Mouse (Mus musculus) limb, embryonic 14.5 days (tissue): ENCODE measurements at regions not wholly inside any gene's neighbourhood (a gene's known extent, or its start where the extent isn't known, plus 50 kb on each side); places are given as distances from the start of the nearest gene placed in this dataset.

Source experiments
- ATAC-seq: fragments of 200-750 bp; cut with Nextera tagmentation; 2 replicates; pipeline ENCODE4 v1.8.0; 2017; ENCODE audit warnings: low read depth, moderate number of reproducible peaks, moderate TSS enrichment; ENCODE audit not compliant: low FRiP score
- DNase-seq: peaks from one replicate; pipeline ENCODE4 v3.0.0-alpha.2; 2015; ENCODE audit warnings: low spot score
- H3K27ac ChIP-seq: fragments of 300-500 bp; sonication (generic); replicated peaks from 2 replicates; pipeline ENCODE4 v1.5.1; 2014; ENCODE audit warnings: low read depth, mild to moderate bottlenecking, low read length, moderate library complexity, mixed read lengths
- H3K27me3 ChIP-seq: fragments of 300-500 bp; sonication (generic); 2 replicates; pipeline ENCODE4 v1.6.1; 2014; ENCODE audit warnings: low read length, mixed read lengths; ENCODE audit not compliant: control insufficient read depth, insufficient read depth
- H3K36me3 ChIP-seq: fragments of 300-500 bp; sonication (generic); 2 replicates; pipeline ENCODE4 v1.6.1; 2014; ENCODE audit warnings: mild to moderate bottlenecking, low read length, moderate library complexity, mixed read lengths; ENCODE audit not compliant: control insufficient read depth, insufficient read depth
- H3K4me1 ChIP-seq: fragments of 300-500 bp; sonication (generic); 2 replicates; pipeline ENCODE4 v1.6.1; 2014; ENCODE audit warnings: antibody characterized with exemption, low read length, mixed read lengths; ENCODE audit not compliant: control insufficient read depth, insufficient read depth
- H3K4me2 ChIP-seq: fragments of 300-500 bp; sonication (generic); replicated peaks from 2 replicates; pipeline ENCODE4 v1.6.1; 2014; ENCODE audit warnings: low read depth, mild to moderate bottlenecking, low read length, moderate library complexity; ENCODE audit not compliant: severe bottlenecking
- H3K4me3 ChIP-seq: fragments of 300-500 bp; sonication (generic); replicated peaks from 2 replicates; pipeline ENCODE4 v1.5.1; 2014; ENCODE audit warnings: low read length
- H3K9ac ChIP-seq: fragments of 300-500 bp; sonication (generic); 2 replicates; pipeline ENCODE4 v1.6.1; 2014; ENCODE audit warnings: mild to moderate bottlenecking, low read depth, low read length, moderate library complexity; ENCODE audit not compliant: severe bottlenecking
- H3K9me3 ChIP-seq: fragments of 300-500 bp; sonication (generic); 2 replicates; pipeline ENCODE4 v1.6.1; 2016; ENCODE audit warnings: low read length; ENCODE audit not compliant: control insufficient read depth
- POLR2A ChIP-seq: fragments of 200-500 bp; IDR thresholded peaks from 2 replicates; pipeline ENCODE4 v1.8.0; 2012; ENCODE audit warnings: inconsistent platforms, mild to moderate bottlenecking, moderate library complexity, borderline replicate concordance; ENCODE audit not compliant: insufficient read depth, insufficient read length; ENCODE audit errors: extremely low read depth
- WGBS: fragments of 180-500 bp; shearing (Covaris S2); extraction: QIAGEN DNeasy Blood & Tissue Kit; methylation state at CpG from one replicate; pipeline ENCODE4 v1.1.7; 2014; 5-methylcytosine and 5-hydroxymethylcytosine counted together

DNA sequence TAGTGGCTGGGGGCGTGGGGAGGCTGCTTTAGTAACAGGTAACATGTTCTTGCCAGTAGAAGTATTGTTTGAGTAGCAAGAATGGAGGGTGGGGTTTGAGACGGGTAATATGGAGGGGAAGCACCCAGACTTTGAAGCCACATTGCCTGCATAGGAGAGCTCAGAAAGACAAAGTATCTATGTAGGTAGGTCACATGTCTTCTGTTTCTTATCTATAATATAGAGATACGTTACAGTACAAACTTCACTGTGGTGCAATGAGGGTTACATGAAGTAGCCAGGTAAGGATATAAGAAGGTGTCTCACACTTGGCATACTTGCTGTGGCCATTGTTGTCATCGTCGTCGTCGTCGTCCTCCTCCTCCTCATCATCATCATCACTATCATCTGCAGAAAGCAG, 77.6 kb upstream of the Slco3a1 start:
- 82% methylated on average over 8 of the region's 8 CpGs for whole genome bisulfite sequencing
- Histone ChIP-seq H3K9ac (no peak overlapping the region), H3K4me1 (no peaks in the 10 kb centered on the region), H3K27ac (no peak overlapping the region), H3K27me3 (no peaks in the 10 kb centered on the region), H3K4me2 (no peak overlapping the region), H3K4me3 (no peak overlapping the region), H3K9me3 (no peaks in the 10 kb centered on the region), H3K36me3 (no peaks in the 10 kb centered on the region)
- ATAC-seq: no peak
- no peak for TF ChIP-seq POLR2A
- no peak for DNase-seq

DNA sequence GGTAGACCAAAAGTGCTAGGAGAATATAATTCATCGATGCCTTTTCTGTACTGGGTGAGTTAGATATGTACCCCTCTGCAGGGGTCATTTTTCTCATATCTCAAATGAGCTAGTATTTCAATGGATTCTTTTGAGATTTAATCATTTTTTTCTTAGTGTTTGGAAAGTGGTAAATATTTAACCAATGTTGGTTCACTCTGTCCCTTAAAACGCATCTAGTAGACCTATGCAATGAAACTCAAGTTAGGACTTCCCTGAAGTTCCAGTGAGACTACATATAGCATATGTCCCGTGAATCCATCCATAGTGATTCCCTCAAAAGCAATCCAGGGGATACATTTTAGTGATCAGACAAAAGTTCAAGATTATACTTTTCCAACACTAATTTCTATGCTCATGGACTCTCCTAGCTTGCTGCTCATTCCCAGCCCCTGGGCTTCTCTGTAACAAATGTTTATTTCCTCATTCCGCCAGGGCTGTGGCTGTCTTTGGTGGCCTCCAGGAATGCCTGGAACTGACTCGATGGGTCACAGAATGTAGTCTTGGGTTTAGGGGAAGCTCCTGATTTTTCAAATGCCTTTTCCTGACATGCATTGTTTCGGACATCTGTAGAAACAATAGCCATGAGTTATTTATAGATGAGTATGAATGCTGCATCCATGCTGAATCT, 74.4 kb upstream of the Slco3a1 start:
- Histone ChIP-seq H3K4me1 (no peaks in the 10 kb centered on the region), H3K4me3 (no peak overlapping the region), H3K36me3 (no peaks in the 10 kb centered on the region), H3K27me3 (no peaks in the 10 kb centered on the region), H3K4me2 (no peak overlapping the region), H3K9me3 (no peaks in the 10 kb centered on the region), H3K27ac (no peak overlapping the region), H3K9ac (no peak overlapping the region)
- WGBS: 88% methylated on average over 6 of the region's 6 CpGs
- DNase-seq: no peak
- ATAC-seq: no peak
- no peak for TF ChIP-seq POLR2A
